Mouse (Mus musculus) kidney, embryonic 14.5 days (tissue): ENCODE measurements around the gene Galns. TPM values are rescaled to one million over a fixed set of nuclear protein-coding genes. Genes with fewer than 3 reads are reported as not detected.

Experiments used
- ATAC-seq: fragments of 200-750 bp; cut with Nextera tagmentation; 2 replicates; pipeline ENCODE4 v1.8.0; 2017; ENCODE audit warnings: moderate number of reproducible peaks, mild to moderate bottlenecking, moderate TSS enrichment, moderate library complexity; ENCODE audit not compliant: low FRiP score, low TSS enrichment
- H3K27ac ChIP-seq: fragments of 300-500 bp; sonication (generic); 2 replicates; pipeline ENCODE4 v1.5.1; 2014; ENCODE audit warnings: low read depth, mild to moderate bottlenecking, low read length, moderate library complexity, mixed read lengths
- H3K27me3 ChIP-seq: fragments of 300-500 bp; sonication (generic); 2 replicates; pipeline ENCODE4 v1.6.1; 2014; ENCODE audit warnings: mild to moderate bottlenecking, low read length; ENCODE audit not compliant: control insufficient read depth, insufficient read depth
- H3K36me3 ChIP-seq: fragments of 300-500 bp; sonication (generic); 2 replicates; pipeline ENCODE4 v1.6.1; 2014; ENCODE audit warnings: low read length, mixed read lengths; ENCODE audit not compliant: control insufficient read depth, insufficient read depth
- H3K4me1 ChIP-seq: fragments of 300-500 bp; sonication (generic); 2 replicates; pipeline ENCODE4 v1.6.1; 2014; ENCODE audit warnings: low read length, mixed read lengths; ENCODE audit not compliant: control insufficient read depth, insufficient read depth
- H3K4me2 ChIP-seq: fragments of 300-500 bp; sonication (generic); replicated peaks from 2 replicates; pipeline ENCODE4 v1.6.1; 2014; ENCODE audit warnings: low read depth, mild to moderate bottlenecking, low read length
- H3K4me3 ChIP-seq: fragments of 300-500 bp; sonication (generic); 2 replicates; pipeline ENCODE4 v1.5.1; 2014; ENCODE audit warnings: mild to moderate bottlenecking, low read length
- H3K9ac ChIP-seq: fragments of 300-500 bp; sonication (generic); 2 replicates; pipeline ENCODE4 v1.6.1; 2014; ENCODE audit warnings: low read depth, mild to moderate bottlenecking, low read length, moderate library complexity
- H3K9me3 ChIP-seq: fragments of 300-500 bp; sonication (generic); 2 replicates; pipeline ENCODE4 v1.6.1; 2016; ENCODE audit warnings: low read length; ENCODE audit not compliant: control insufficient read depth
- WGBS: fragments of 180-500 bp; shearing (Covaris S2); extraction: QIAGEN DNeasy Blood & Tissue Kit; methylation state at CpG from one replicate; pipeline ENCODE4 v1.1.7; 2014; 5-methylcytosine and 5-hydroxymethylcytosine counted together
- polyA plus RNA-seq: library from polyadenylated mRNA; unstranded; fragments of >200 nt; fragmentation: Nextera tagmentation; extraction: Ambion mirVana; gene quantifications from 2 replicates; pipeline ENCODE4 v1.2.1, GENCODE M21; 2014

Galns gene
- polyA plus RNA-seq, 1 experiment from 2014 or later: 14.7 TPM

DNA sequence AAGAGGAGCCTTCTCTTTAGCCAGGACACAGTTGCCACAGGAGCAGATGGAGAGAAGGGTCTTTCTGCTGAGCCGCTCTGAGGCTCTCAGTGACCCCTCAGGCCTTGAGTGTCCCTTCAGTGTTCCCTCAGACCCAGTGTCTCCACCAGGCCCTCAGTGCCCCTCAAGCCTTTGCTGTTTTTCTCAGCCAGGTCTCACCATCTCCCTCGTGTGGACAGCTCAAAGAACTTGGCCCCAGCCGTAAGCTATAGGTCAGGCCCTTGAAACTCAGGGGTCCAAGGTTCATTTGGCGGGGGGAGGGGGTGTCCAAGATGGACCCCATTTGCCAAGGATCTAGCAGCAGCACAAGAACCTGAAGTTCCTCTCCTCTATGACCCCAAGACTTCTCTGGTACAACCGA is 13.4 kb upstream of the Galns start:
- Histone ChIP-seq H3K4me3 (no peak overlapping the region), H3K9ac (no peak overlapping the region), H3K36me3 (no peaks in the 10 kb centered on the region), H3K9me3 (no peaks in the 10 kb centered on the region), H3K4me2 (no peak overlapping the region), H3K4me1 (peaks cover 12% of the 10 kb centered on the region), H3K27me3 (no peaks in the 10 kb centered on the region), H3K27ac (no peak overlapping the region)
- ATAC-seq: no peak
- 69% methylated on average over 5 of the region's 5 CpGs for WGBS

DNA sequence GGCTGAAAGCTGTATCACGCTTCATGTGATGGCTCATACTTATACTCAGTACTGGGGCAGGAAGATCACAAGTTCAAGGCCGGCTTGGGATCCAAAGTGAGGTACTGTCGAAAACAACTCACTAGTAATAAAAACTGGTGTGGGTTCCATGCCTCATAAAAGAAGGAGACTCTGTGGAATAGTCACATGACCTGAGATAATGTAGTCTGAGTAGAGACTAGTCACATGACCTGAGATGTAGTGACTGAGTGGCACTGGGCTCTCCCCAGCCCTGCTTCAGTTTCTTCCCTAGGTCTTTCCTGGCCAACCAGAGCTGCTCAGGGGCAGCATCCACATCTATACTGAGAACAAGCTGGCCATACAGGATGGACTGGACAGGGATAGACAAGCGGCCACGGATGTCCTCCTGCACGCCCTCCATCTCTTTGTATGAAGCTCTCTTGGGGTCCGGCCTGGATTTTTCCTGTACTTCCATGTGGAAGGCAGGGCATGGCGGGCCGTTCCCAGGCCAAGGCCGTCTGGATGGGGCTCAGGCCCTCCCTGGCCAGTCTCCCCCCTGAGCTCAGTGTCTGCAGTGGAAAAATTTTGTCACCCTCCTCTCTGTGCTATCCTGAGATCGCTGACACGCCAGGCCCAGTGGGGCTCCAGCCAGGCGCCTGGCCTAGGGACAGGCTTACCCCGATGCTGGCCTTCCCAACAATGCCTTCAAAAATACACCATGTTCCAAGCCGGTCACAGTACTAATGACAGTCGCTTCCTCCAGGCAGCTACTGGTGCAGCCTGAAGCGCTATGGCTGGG is 12.8 kb upstream of the Galns start:
- Histone ChIP-seq H3K27ac (no peak overlapping the region), H3K27me3 (no peaks in the 10 kb centered on the region), H3K4me3 (no peak overlapping the region), H3K4me1 (peaks cover 14% of the 10 kb centered on the region), H3K9me3 (no peaks in the 10 kb centered on the region), H3K4me2 (no peak overlapping the region), H3K36me3 (no peaks in the 10 kb centered on the region), H3K9ac (no peak overlapping the region)
- 92% methylated on average over 17 of the region's 17 CpGs for WGBS
- ATAC-seq: no peak

DNA sequence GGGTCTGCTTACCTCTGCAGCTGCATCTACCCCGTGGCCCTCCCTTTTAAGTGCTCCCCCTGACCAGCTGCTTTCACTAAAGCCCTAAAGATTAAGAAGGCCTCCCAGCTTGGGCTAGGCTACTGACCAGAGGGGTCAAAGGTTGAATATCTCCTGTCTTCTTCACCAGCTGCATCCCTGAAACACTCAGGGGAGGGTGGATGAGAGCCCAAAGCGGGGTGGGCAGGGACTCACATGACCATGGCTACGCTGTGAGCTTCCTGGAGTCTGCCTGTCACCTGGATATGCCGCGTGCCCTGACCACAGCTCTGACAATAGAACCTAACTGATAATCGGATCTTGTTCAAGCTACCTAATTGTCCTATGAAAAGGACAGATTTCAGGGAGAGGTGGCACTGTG is 11.5 kb upstream of the Galns start, which contains the start of gene Pabpn1l:
Gene Pabpn1l (minus strand): TSS at position 13 of the 400 bp plus-strand sequence.
- Histone ChIP-seq H3K9me3 (no peaks in the 10 kb centered on the region), H3K9ac (no peak within 1 kb of the TSS), H3K36me3 (no peaks in the 10 kb centered on the region), H3K4me2 (no peak within 1 kb of the TSS), H3K27me3 (no peaks in the 10 kb centered on the region), H3K27ac (no peak within 1 kb of the TSS), H3K4me1 (peaks cover 17% of the 10 kb centered on the region), H3K4me3 (no peak within 1 kb of the TSS)
- 75% methylated on average over 6 of the region's 6 CpGs for WGBS
- ATAC-seq: no peak

DNA sequence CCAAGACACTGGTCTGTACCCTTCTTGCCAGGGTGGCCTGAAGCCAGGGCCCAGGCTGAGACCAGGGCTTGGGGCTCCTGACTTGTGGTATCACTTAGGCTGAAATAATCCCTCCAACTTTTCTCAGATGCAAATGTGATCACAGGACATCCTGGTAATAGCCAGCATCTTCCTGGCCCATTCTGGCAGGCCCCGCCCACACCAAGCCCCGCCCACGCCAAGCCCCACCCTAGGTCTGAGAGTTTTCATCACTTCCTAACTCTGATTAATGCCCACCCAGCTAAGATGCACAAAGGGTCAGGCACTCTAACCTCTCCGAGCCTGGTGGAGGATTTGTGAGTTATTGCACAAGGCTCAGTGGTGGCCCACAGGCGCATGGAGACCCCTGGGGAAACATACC is 9.2 kb upstream of the Galns start:
- no peak for ATAC-seq

DNA sequence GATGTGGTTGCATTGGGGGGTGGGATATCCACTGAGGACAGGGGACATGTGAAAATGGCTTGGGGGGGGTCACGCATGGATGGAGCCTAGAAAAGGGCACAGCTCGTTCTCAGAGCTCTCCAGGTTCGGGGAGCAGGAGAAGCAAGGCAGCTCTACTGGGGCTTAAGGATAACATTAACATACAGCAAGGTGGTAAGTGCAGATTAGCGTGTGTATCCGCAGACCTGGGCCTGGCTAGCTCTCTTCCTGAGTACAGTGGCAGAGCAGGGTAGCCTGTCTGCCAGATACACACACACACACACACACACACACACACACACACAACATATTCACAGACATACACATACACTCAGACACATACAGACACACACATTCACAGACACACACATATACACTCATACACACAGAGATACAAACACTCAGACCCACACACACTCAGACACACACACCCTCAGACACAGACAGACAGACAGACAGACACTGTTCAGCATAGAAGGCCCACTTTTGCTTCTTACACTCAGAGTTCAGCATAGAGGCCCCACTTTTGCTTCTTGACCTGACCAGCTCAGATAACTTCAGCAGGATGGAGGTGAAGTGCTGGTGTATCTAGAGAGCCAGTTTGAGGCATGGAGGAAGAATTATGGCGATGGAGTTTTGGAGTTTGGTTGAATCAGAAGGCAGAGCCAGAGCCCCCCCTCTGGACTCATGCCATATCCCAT is 7.6 kb upstream of the Galns start:
- ATAC-seq: no peak
- WGBS: 80% methylated on average over 6 of the region's 6 CpGs
- Histone ChIP-seq H3K4me3 (no peak overlapping the region), H3K9ac (no peak overlapping the region), H3K27me3 (no peaks in the 10 kb centered on the region), H3K36me3 (no peaks in the 10 kb centered on the region), H3K4me1 (peaks cover 17% of the 10 kb centered on the region), H3K4me2 (no peak overlapping the region), H3K27ac (no peak overlapping the region), H3K9me3 (no peaks in the 10 kb centered on the region)

More for the DNA sequence above, 9.2 kb upstream of the Galns start:
- H3K9me3 ChIP-seq: no peaks in the 10 kb centered on the region
- peaks cover 17% of the 10 kb centered on the region for H3K4me1 ChIP-seq
- no peak overlapping the region for H3K9ac ChIP-seq
- no peak overlapping the region for H3K4me2 ChIP-seq
- no peaks in the 10 kb centered on the region for H3K36me3 ChIP-seq
- no peaks in the 10 kb centered on the region for H3K27me3 ChIP-seq
- 20% methylated on average over 5 of the region's 5 CpGs for WGBS
- H3K27ac ChIP-seq: no peak overlapping the region
- H3K4me3 ChIP-seq: no peak overlapping the region

DNA sequence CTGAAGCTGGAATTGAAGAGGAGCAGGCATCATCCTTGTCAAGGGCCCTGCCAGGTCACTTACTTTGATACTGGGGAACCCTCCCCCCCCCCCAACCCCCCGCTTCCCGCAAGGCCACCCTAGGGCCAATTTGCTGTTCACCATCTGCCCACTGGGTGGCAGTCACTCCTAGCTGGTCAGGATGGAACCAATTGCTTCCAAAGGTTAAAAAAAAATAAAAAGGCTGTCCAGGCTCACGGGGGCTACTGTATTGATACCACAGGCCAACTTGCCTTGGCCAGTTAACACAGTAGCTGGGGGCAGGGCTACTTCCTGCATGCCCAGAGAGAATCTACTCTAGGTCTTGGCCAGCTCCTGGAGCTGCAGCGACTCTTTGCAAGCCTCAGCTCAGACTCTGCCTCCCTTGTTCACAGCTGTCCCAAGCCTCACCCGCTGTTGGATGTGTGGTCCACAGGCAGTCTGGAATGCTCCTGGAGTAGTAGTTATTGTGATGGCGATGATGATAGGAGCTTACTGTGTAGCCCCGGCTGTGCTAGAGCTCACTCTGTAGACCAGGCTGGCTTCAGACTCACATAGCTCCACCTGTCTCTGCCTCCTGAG is 6.8 kb upstream of the Galns start:
- Histone ChIP-seq H3K36me3 (no peaks in the 10 kb centered on the region), H3K27ac (no peak overlapping the region), H3K4me1 (peaks cover 17% of the 10 kb centered on the region), H3K27me3 (no peaks in the 10 kb centered on the region), H3K4me3 (no peak overlapping the region), H3K9ac (no peak overlapping the region), H3K9me3 (no peaks in the 10 kb centered on the region), H3K4me2 (no peak overlapping the region)
- no peak for ATAC-seq
- WGBS: 44% methylated on average over 5 of the region's 7 CpGs

DNA sequence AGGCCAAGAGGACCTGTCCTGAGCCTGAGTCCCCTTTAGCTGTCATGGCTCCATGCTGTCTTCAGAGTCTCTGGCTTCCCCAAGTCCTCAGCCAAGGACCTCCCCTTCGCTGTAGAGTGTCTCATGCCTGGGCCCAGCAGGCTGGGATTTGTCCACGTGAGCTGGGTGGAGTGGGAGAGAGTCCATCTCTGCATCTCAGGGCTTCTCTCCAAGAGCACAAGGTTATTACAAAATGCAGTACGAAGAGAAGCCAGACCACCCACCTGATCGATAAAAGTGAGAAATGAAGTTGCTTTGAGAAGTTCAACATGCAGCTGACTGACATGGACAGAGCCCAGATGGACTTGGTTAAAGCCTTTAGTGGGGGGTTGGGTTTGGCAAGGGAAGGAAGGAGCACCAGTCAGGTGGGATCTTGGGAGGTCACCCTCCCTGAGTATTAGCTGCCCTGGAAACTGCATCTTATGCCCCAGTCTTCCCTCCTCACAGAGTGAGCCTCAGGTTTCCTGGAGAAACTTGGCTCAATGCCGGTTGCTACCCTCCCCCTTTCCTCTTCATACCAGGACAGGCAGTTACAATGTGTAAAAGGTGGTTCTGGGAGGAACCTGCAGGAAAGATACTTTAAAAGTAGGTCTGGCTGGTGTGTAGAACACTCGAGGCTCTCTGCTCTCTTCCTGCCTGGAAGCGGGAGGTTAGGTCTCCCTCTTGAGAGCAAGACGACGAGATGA is 5.1 kb upstream of the Galns start:
- H3K4me3 ChIP-seq: no peak overlapping the region
- ATAC-seq: no peak
- no peak overlapping the region for H3K4me2 ChIP-seq
- H3K27ac ChIP-seq: no peak overlapping the region
- no peaks in the 10 kb centered on the region for H3K9me3 ChIP-seq
- H3K27me3 ChIP-seq: no peaks in the 10 kb centered on the region
- 67% methylated on average over 9 of the region's 9 CpGs for WGBS
- H3K36me3 ChIP-seq: no peaks in the 10 kb centered on the region
- H3K4me1 ChIP-seq: peaks cover 21% of the 10 kb centered on the region
- H3K9ac ChIP-seq: no peak overlapping the region

DNA sequence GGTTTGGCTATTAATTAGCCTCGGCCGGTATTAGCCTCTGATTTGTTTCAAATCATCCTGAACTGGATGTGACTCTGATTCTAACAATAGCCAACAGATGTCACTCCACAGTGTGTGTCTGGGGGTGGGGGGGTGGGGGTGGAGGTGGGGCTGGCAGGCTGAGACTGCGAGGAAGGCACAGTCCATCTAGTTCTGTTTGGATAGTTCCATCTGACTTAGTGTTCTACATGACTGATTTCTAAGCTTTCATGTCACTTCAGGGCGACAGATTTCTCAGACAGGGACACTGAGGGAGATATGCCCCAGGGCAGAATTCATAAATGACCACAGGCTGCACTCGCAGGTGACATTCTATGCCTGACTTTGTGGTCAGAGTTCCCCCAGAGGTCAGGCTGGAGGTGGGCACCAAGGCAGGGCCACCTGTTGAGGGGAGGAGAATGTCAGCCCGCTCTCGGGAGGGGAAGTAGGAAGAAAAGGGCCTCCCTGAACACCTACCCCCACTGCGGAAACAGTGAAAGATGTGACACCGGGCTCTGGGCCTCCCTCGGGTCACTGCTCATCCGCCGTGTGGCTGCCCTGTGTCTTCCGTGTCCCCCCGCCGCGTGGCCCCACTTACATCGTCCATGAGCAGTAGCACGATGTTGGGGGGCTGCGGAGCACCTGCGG is 518 bp downstream of the Galns start:
- H3K4me3 ChIP-seq: peak overlapping the region; percentile 71
- peak overlapping the region; percentile 80 for H3K4me2 ChIP-seq

More for the DNA sequence above, 518 bp downstream of the Galns start:
- no peaks in the 10 kb centered on the region for H3K36me3 ChIP-seq
- peak overlapping the region; percentile 53; the same call in 1 of the 2 replicates for H3K9ac ChIP-seq
- H3K27ac ChIP-seq: peak overlapping the region; percentile 83
- 3% methylated on average over 20 of the region's 20 CpGs for WGBS
- no peaks in the 10 kb centered on the region for H3K9me3 ChIP-seq
- H3K4me1 ChIP-seq: peaks cover 8% of the 10 kb centered on the region
- no peaks in the 10 kb centered on the region for H3K27me3 ChIP-seq
- ATAC-seq: peak; percentile 37
